Mouse (Mus musculus) hindbrain, embryonic 10.5 days (tissue): Measurements from ENCODE around the gene Zfp488. TPM values are rescaled to one million over a fixed set of nuclear protein-coding genes. Genes with fewer than 3 reads are reported as not detected.

ENCODE experiments used
- DNase-seq: peaks from one replicate; pipeline ENCODE4 v3.0.0-alpha.2; 2017; ENCODE audit warnings: low spot score
- H3K27ac ChIP-seq: fragments of 300-500 bp; sonication (generic); 2 replicates; pipeline ENCODE4 v1.5.1; 2016; ENCODE audit warnings: mild to moderate bottlenecking, moderate library complexity
- H3K27me3 ChIP-seq: fragments of 300-500 bp; sonication (generic); 2 replicates; pipeline ENCODE4 v1.6.1; 2016; ENCODE audit warnings: mild to moderate bottlenecking; ENCODE audit not compliant: poor library complexity, insufficient read depth, severe bottlenecking
- H3K36me3 ChIP-seq: fragments of 300-500 bp; sonication (generic); 2 replicates; pipeline ENCODE4 v1.6.1; 2016; ENCODE audit warnings: mild to moderate bottlenecking, moderate library complexity
- H3K4me1 ChIP-seq: fragments of 300-500 bp; sonication (generic); replicated peaks from 2 replicates; pipeline ENCODE4 v1.6.1; 2016; ENCODE audit warnings: mild to moderate bottlenecking
- H3K4me3 ChIP-seq: fragments of 300-500 bp; sonication (generic); 2 replicates; pipeline ENCODE4 v1.5.1; 2016; ENCODE audit warnings: mild to moderate bottlenecking, moderate library complexity
- H3K9me3 ChIP-seq: fragments of 300-500 bp; sonication (generic); 2 replicates; pipeline ENCODE4 v1.6.1; 2016; ENCODE audit warnings: mild to moderate bottlenecking, moderate library complexity
- WGBS: fragments of 180-500 bp; shearing (Covaris S2); methylation state at CpG from one replicate; pipeline ENCODE4 v1.1.7; 2016; 5-methylcytosine and 5-hydroxymethylcytosine counted together
- polyA plus RNA-seq: library from polyadenylated mRNA; unstranded; fragments of >200 nt; fragmentation: Nextera tagmentation; extraction: Ambion mirVana; gene quantifications from 2 replicates; pipeline ENCODE4 v1.2.1, GENCODE M21; 2016

Gene Zfp488
- polyA plus RNA-seq: 0.16 and 0.45 TPM in 2 replicates

- Histone ChIP-seq H3K4me3 (peak within 1 kb of the TSS; percentile 52), H3K27ac (no peak within 1 kb of the TSS), H3K36me3 (no peaks in the 10 kb centered on the region), H3K27me3 (peaks cover 23% of the 10 kb centered on the region), H3K4me1 (peaks cover 24% of the 10 kb centered on the region), H3K9me3 (no peaks in the 10 kb centered on the region)
- WGBS: 3% methylated on average over 25 of the region's 25 CpGs
- DNase-seq: peak; percentile 56
These were observed at the start of gene Zfp488 for GRCm38 (mm10) chr14:33978604-33979059. Zfp488 (minus strand) TSS chr14:33978764.

- no peak overlapping the region for H3K4me3 ChIP-seq
- no peaks in the 10 kb centered on the region for H3K4me1 ChIP-seq
- DNase-seq: no peak
- 73% methylated on average over 2 of the region's 2 CpGs for WGBS
- peaks cover 12% of the 10 kb centered on the region; the same call in 1 of the 2 replicates for H3K9me3 ChIP-seq
- no peak overlapping the region for H3K27ac ChIP-seq
- H3K27me3 ChIP-seq: no peaks in the 10 kb centered on the region
- no peaks in the 10 kb centered on the region for H3K36me3 ChIP-seq
These were observed 48.1 kb upstream of the Zfp488 start for GRCm38 (mm10) chr14:34026710-34027109.

- Histone ChIP-seq H3K4me1 (no peaks in the 10 kb centered on the region), H3K36me3 (no peaks in the 10 kb centered on the region), H3K27ac (no peak overlapping the region), H3K9me3 (no peaks in the 10 kb centered on the region), H3K4me3 (no peak overlapping the region), H3K27me3 (no peaks in the 10 kb centered on the region)
- no peak for DNase-seq
- WGBS: 87% methylated on average over 2 of the region's 2 CpGs
These were observed 38.4 kb upstream of the Zfp488 start for GRCm38 (mm10) chr14:34016938-34017337.

GRCm38 (mm10) chr14:34016381-34016780, 37.8 kb upstream of the Zfp488 start, which contains the start of gene Gm5460:
Gm5460 (plus strand) TSS chr14:34016758.
- 95% methylated on average over 4 of the region's 4 CpGs for WGBS
- no peaks in the 10 kb centered on the region for H3K4me1 ChIP-seq
- DNase-seq: no peak
- H3K36me3 ChIP-seq: no peaks in the 10 kb centered on the region
- H3K4me3 ChIP-seq: no peak within 1 kb of the TSS
- no peaks in the 10 kb centered on the region for H3K27me3 ChIP-seq
- H3K27ac ChIP-seq: no peak within 1 kb of the TSS
- no peaks in the 10 kb centered on the region for H3K9me3 ChIP-seq

GRCm38 (mm10) chr14:34015063-34015462, 36.5 kb upstream of the Zfp488 start, which contains the start of gene Gm30083:
Gm30083 (minus strand) TSS chr14:34015182.
- Histone ChIP-seq H3K27ac (no peak within 1 kb of the TSS), H3K27me3 (no peaks in the 10 kb centered on the region), H3K9me3 (no peaks in the 10 kb centered on the region), H3K36me3 (no peaks in the 10 kb centered on the region), H3K4me1 (no peaks in the 10 kb centered on the region), H3K4me3 (no peak within 1 kb of the TSS)
- 88% methylated on average over 3 of the region's 3 CpGs for WGBS
- DNase-seq: no peak

- Histone ChIP-seq H3K4me1 (no peaks in the 10 kb centered on the region), H3K36me3 (no peaks in the 10 kb centered on the region), H3K27ac (no peak overlapping the region), H3K27me3 (no peaks in the 10 kb centered on the region), H3K4me3 (no peak overlapping the region), H3K9me3 (no peaks in the 10 kb centered on the region)
- WGBS: 90% methylated on average over 5 of the region's 5 CpGs
- no peak for DNase-seq
These were observed 23.8 kb upstream of the Zfp488 start for GRCm38 (mm10) chr14:34002358-34002757.

GRCm38 (mm10) chr14:34001445-34001844, 22.9 kb upstream of the Zfp488 start:
- DNase-seq: no peak
- Histone ChIP-seq H3K4me3 (no peak overlapping the region), H3K4me1 (no peaks in the 10 kb centered on the region), H3K36me3 (no peaks in the 10 kb centered on the region), H3K9me3 (no peaks in the 10 kb centered on the region), H3K27ac (no peak overlapping the region), H3K27me3 (no peaks in the 10 kb centered on the region)

GRCm38 (mm10) chr14:34000076-34000475, 21.5 kb upstream of the Zfp488 start:
- no peaks in the 10 kb centered on the region for H3K9me3 ChIP-seq
- no peak overlapping the region for H3K4me3 ChIP-seq
- H3K4me1 ChIP-seq: no peaks in the 10 kb centered on the region
- H3K27me3 ChIP-seq: no peaks in the 10 kb centered on the region
- DNase-seq: no peak
- no peaks in the 10 kb centered on the region for H3K36me3 ChIP-seq
- H3K27ac ChIP-seq: no peak overlapping the region

GRCm38 (mm10) chr14:33997427-33997826, 18.9 kb upstream of the Zfp488 start:
- Histone ChIP-seq H3K4me1 (no peaks in the 10 kb centered on the region), H3K36me3 (no peaks in the 10 kb centered on the region), H3K4me3 (no peak overlapping the region), H3K9me3 (no peaks in the 10 kb centered on the region), H3K27me3 (no peaks in the 10 kb centered on the region), H3K27ac (no peak overlapping the region)
- 69% methylated on average over 6 of the region's 6 CpGs for WGBS
- DNase-seq: no peak

- Histone ChIP-seq H3K9me3 (no peaks in the 10 kb centered on the region), H3K27me3 (no peaks in the 10 kb centered on the region), H3K27ac (no peak overlapping the region), H3K4me3 (no peak overlapping the region), H3K4me1 (no peaks in the 10 kb centered on the region), H3K36me3 (no peaks in the 10 kb centered on the region)
- 89% methylated on average over 6 of the region's 6 CpGs for WGBS
- no peak for DNase-seq
These were observed 15.1 kb upstream of the Zfp488 start for GRCm38 (mm10) chr14:33993521-33994289.

GRCm38 (mm10) chr14:33993051-33993450, 14.5 kb upstream of the Zfp488 start:
- no peak for DNase-seq
- H3K4me3 ChIP-seq: no peak overlapping the region
- H3K27ac ChIP-seq: no peak overlapping the region
- no peaks in the 10 kb centered on the region for H3K4me1 ChIP-seq
- H3K9me3 ChIP-seq: no peaks in the 10 kb centered on the region
- 91% methylated on average over 9 of the region's 9 CpGs for WGBS
- H3K36me3 ChIP-seq: no peaks in the 10 kb centered on the region
- no peaks in the 10 kb centered on the region for H3K27me3 ChIP-seq

- no peak for DNase-seq
- no peaks in the 10 kb centered on the region for H3K27me3 ChIP-seq
- WGBS: 82% methylated on average over 4 of the region's 4 CpGs
- no peaks in the 10 kb centered on the region for H3K4me1 ChIP-seq
- H3K36me3 ChIP-seq: no peaks in the 10 kb centered on the region
- no peaks in the 10 kb centered on the region for H3K9me3 ChIP-seq
- H3K4me3 ChIP-seq: no peak overlapping the region
- no peak overlapping the region for H3K27ac ChIP-seq
These were observed 13.4 kb upstream of the Zfp488 start for GRCm38 (mm10) chr14:33991971-33992370.

GRCm38 (mm10) chr14:33989201-33989600, 10.6 kb upstream of the Zfp488 start:
- WGBS: 52% methylated on average over 3 of the region's 3 CpGs
- H3K4me1 ChIP-seq: no peaks in the 10 kb centered on the region
- H3K36me3 ChIP-seq: no peaks in the 10 kb centered on the region
- DNase-seq: no peak
- no peaks in the 10 kb centered on the region for H3K27me3 ChIP-seq
- H3K4me3 ChIP-seq: no peak overlapping the region
- no peak overlapping the region for H3K27ac ChIP-seq
- no peaks in the 10 kb centered on the region for H3K9me3 ChIP-seq
